Mouse (Mus musculus) heart, embryonic 15.5 days (tissue): Measurements from ENCODE around the gene Myh14. TPM values are rescaled to one million over a fixed set of nuclear protein-coding genes. Genes with fewer than 3 reads are reported as not detected.

ENCODE experiments used
- ATAC-seq: fragments of 200-750 bp; cut with Nextera tagmentation; replicated peaks from 2 replicates; pipeline ENCODE4 v1.8.0; 2017; ENCODE audit warnings: low read depth, moderate TSS enrichment; ENCODE audit not compliant: insufficient number of reproducible peaks, insufficient read depth, low FRiP score
- H3K27ac ChIP-seq: fragments of 300-500 bp; sonication (generic); 2 replicates; pipeline ENCODE4 v1.5.1; 2015; ENCODE audit warnings: mild to moderate bottlenecking, inconsistent platforms
- H3K27me3 ChIP-seq: fragments of 300-500 bp; sonication (generic); 2 replicates; pipeline ENCODE4 v1.6.1; 2015; ENCODE audit warnings: inconsistent platforms
- H3K36me3 ChIP-seq: fragments of 300-500 bp; sonication (generic); 2 replicates; pipeline ENCODE4 v1.6.1; 2015; ENCODE audit warnings: mild to moderate bottlenecking, inconsistent platforms
- H3K4me1 ChIP-seq: fragments of 300-500 bp; sonication (generic); replicated peaks from 2 replicates; pipeline ENCODE4 v1.6.1; 2015; ENCODE audit warnings: inconsistent platforms
- H3K4me2 ChIP-seq: fragments of 300-500 bp; sonication (generic); 2 replicates; pipeline ENCODE4 v1.6.1; 2015; ENCODE audit warnings: inconsistent platforms, mild to moderate bottlenecking, moderate library complexity
- H3K4me3 ChIP-seq: fragments of 300-500 bp; sonication (generic); 2 replicates; pipeline ENCODE4 v1.5.1; 2015; ENCODE audit warnings: mild to moderate bottlenecking, inconsistent platforms
- H3K9ac ChIP-seq: fragments of 300-500 bp; sonication (generic); 2 replicates; pipeline ENCODE4 v1.6.1; 2015; ENCODE audit warnings: mild to moderate bottlenecking, inconsistent platforms
- H3K9me3 ChIP-seq: fragments of 300-500 bp; sonication (generic); replicated peaks from 2 replicates; pipeline ENCODE4 v1.6.1; 2016; ENCODE audit warnings: inconsistent platforms
- WGBS: fragments of 180-500 bp; shearing (Covaris S2); methylation state at CpG from one replicate; pipeline ENCODE4 v1.1.7; 2015; ENCODE audit warnings: mixed read lengths; 5-methylcytosine and 5-hydroxymethylcytosine counted together
- polyA plus RNA-seq: library from polyadenylated mRNA; unstranded; fragments of >200 nt; fragmentation: Nextera tagmentation; extraction: Ambion mirVana; gene quantifications from 2 replicates; pipeline ENCODE4 v1.2.1, GENCODE M21; 2015

The Myh14 gene
- polyA plus RNA-seq, 1 experiment from 2014 or later: 1.7 TPM

DNA sequence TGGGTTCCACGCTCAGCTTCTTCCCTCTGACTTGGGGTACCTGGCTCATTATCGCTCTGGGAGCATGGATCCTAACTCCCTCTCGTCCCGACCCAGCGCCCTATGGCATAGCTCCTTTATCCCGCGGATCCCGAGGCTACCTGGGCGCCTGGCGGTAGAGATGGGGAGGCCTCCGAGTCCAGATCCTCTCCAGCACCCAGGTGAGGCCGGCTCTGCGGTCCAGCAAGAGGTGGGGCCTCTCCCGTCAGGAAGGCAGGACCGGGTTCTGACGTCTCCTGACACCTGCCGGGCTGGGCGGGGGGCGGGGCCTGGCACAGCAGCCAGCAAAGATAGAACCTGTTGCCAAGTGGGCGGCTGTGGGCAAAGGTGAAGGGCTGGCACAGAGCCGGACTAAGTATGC, 1.5 kb downstream of the Myh14 start:
- ATAC-seq: no peak
- Histone ChIP-seq H3K4me1 (peaks cover 10% of the 10 kb centered on the region), H3K27me3 (peaks cover 39% of the 10 kb centered on the region), H3K27ac (no peak overlapping the region), H3K36me3 (no peaks in the 10 kb centered on the region), H3K4me2 (no peak overlapping the region), H3K4me3 (no peak overlapping the region), H3K9me3 (no peaks in the 10 kb centered on the region), H3K9ac (no peak overlapping the region)
- 16% methylated on average over 21 of the region's 21 CpGs for WGBS

DNA sequence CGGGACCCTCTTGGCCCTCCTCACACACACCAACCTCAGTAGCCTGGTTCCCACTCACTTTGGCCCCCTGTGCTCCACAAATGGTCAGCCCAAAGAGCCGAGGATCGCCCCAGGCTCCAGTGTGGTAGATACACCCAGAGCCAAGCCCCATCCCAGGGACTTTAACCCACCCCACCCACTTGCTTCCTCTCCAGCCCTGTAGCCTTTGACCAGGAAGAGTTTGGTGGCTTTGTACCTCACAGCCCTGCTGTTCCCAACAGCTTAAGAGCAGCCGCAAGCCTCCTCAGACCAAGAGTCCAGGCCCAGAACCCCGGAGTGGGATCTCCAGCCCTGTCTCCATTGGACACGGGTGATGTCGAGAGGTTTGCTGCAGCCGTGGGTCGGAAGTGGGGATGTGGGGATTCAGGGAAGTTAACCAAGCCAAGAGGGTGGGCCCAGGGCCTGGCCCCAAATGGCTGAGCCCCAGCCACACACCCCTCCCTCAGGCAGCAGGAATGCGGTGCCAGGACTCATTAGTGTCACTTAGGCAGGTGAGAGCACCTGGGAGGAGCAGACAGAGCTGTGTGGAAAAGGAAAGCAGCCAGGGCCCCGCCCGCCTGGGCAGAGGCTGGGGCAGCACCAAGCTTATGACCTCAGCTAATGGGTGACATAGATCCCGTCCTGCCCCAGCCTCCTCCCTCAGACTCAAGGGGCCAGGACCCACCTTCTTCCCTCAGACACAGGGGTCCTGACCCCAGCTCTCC, 2.5 kb downstream of the Myh14 start:
- Histone ChIP-seq H3K4me2 (no peak overlapping the region), H3K4me1 (peaks cover 10% of the 10 kb centered on the region), H3K27ac (no peak overlapping the region), H3K4me3 (no peak overlapping the region), H3K9ac (no peak overlapping the region), H3K36me3 (no peaks in the 10 kb centered on the region), H3K9me3 (no peaks in the 10 kb centered on the region), H3K27me3 (peaks cover 39% of the 10 kb centered on the region)
- no peak for ATAC-seq
- WGBS: 57% methylated on average over 13 of the region's 13 CpGs

DNA sequence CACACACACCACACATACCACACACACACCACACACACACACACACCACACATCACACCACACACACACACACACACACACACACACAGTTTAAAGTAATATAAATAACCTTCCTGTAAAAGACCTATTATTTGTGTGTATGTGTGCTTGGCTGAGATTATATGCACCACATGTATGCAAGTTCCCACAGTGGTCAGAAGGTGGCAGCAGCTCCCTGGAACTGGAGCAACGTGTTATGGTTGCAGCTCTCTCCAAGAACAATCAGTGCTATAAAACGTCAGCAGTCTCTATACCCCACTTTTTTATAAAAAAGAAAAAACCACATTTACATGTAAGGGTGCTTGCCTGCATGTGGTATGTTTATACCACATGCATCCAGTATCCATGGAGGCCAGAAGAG, 4.2 kb downstream of the Myh14 start:
- Histone ChIP-seq H3K9me3 (no peaks in the 10 kb centered on the region), H3K4me3 (no peak overlapping the region), H3K27ac (no peak overlapping the region), H3K9ac (no peak overlapping the region), H3K4me2 (no peak overlapping the region), H3K27me3 (peaks cover 38% of the 10 kb centered on the region), H3K36me3 (no peaks in the 10 kb centered on the region), H3K4me1 (peaks cover 10% of the 10 kb centered on the region)
- ATAC-seq: no peak
- WGBS: 88% methylated on average over 2 of the region's 2 CpGs

DNA sequence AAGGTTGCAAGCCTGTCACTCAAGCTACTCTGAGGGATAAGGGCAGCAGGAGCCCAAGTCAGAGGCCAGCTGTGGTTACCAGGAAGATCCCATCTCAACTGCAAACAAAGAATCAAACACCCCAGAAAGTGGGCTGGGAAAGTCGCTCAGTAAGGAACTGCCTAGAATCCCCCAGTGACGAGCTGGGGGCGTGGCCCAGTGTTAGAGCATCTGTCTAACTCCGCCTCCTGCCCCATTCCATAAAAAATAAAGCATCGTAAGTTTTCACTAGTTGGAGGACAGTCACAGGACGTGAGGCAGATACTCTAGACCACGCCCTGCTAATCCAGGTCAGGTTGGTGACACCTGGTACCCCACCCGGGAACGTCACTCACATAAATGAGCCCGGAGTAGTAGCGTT, 5.9 kb downstream of the Myh14 start:
- no peaks in the 10 kb centered on the region for H3K36me3 ChIP-seq
- H3K4me3 ChIP-seq: no peak overlapping the region
- no peak overlapping the region for H3K4me2 ChIP-seq
- H3K27ac ChIP-seq: no peak overlapping the region
- H3K27me3 ChIP-seq: peaks cover 28% of the 10 kb centered on the region
- ATAC-seq: no peak
- H3K4me1 ChIP-seq: no peaks in the 10 kb centered on the region
- H3K9me3 ChIP-seq: no peaks in the 10 kb centered on the region
- H3K9ac ChIP-seq: no peak overlapping the region
- 31% methylated on average over 11 of the region's 11 CpGs for WGBS

DNA sequence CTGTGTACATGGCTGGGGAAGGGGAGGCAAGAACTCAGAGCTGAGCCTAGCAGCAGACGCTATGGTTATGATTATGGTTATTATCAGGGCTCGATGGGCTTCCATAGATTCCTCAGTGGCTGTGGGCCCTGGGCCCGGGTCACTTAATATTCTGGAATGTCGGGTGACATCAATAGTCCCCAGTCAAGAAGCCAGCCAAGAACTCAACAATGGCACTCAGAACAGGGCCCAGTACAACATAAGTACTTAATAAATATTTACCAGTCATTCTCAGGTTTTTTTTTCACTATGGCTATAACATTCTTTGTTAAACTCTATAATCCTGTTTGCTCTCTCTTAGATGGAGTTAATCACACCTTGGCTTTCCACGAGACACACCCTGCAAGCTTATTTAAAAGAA, 7.1 kb downstream of the Myh14 start:
- Histone ChIP-seq H3K27me3 (peaks cover 18% of the 10 kb centered on the region), H3K9me3 (no peaks in the 10 kb centered on the region), H3K4me2 (no peak overlapping the region), H3K4me3 (no peak overlapping the region), H3K9ac (no peak overlapping the region), H3K4me1 (no peaks in the 10 kb centered on the region), H3K36me3 (no peaks in the 10 kb centered on the region), H3K27ac (no peak overlapping the region)
- ATAC-seq: no peak
- WGBS: 77% methylated on average over 5 of the region's 5 CpGs

DNA sequence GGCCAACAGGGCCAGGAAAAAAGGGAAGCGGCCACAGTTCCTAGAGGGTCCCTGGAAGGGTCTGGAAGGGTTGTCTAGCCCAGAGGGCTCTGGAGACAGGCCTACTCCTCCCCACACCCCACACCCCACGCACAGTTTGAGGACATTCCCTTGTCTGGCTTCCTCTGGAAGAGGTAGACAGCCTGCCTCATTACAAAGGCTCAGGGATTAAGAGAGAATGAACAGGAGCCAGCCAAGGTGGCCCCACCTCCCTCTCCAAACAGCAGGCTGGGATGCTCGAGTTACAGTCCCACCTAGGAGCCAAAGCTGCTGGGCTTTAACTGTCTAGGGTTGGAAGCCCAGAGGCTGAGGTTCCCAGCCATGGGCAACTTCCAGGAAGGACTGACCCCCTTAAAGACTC, 8.1 kb downstream of the Myh14 start:
- H3K9ac ChIP-seq: no peak overlapping the region
- no peak overlapping the region for H3K4me2 ChIP-seq
- H3K36me3 ChIP-seq: no peaks in the 10 kb centered on the region
- H3K4me1 ChIP-seq: no peaks in the 10 kb centered on the region
- ATAC-seq: no peak
- peaks cover 13% of the 10 kb centered on the region; the same call in 1 of the 2 replicates for H3K27me3 ChIP-seq
- no peak overlapping the region for H3K27ac ChIP-seq
- H3K4me3 ChIP-seq: no peak overlapping the region
- 12% methylated on average over 3 of the region's 3 CpGs for WGBS
- no peaks in the 10 kb centered on the region for H3K9me3 ChIP-seq

DNA sequence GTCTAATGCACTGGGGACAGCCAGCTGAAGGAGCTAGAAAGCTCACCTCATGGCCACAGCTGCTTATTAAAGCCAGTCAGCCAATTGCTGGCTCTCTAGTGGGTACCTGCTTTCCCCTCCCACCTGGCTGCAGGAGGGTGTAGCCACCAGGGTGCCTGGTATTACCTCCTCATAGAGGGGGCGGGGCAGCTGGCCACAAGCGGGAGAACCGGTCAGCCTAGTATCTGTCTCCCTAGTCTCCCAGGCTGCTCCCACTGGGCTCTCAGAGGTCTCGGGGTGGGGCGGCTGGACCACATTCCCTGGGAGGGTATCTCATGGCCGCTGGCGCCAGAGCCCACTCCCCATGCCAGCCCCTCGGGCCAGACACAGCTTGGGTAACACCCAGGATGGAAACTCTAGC, 8.5 kb downstream of the Myh14 start:
- no peak overlapping the region for H3K27ac ChIP-seq
- H3K4me1 ChIP-seq: no peaks in the 10 kb centered on the region
- peaks cover 9% of the 10 kb centered on the region; the same call in 1 of the 2 replicates for H3K27me3 ChIP-seq
- H3K4me2 ChIP-seq: no peak overlapping the region
- H3K4me3 ChIP-seq: no peak overlapping the region
- H3K9ac ChIP-seq: no peak overlapping the region
- H3K36me3 ChIP-seq: no peaks in the 10 kb centered on the region
- no peaks in the 10 kb centered on the region for H3K9me3 ChIP-seq
- WGBS: 18% methylated on average over 8 of the region's 8 CpGs
- no peak for ATAC-seq

DNA sequence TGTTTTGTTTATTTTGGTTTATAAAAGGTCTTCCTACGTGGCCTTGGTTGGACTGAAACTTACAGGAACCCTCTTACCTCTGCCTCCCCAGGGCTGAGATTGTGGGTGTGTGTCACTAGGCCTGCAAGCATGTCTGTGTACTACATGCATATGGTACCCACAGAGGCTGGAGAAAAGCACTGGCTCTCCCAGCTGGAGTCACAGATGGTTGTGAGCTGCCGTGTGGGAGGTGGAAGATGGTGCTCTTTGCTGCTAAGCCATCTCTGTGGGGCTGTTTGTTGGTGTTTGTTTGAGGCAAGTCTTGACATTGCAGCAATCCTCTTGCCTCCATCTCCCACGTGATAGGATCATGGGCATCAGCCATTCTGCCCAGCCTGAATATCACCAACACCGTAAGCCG, 9.4 kb downstream of the Myh14 start:
- WGBS: 74% methylated on average over 5 of the region's 5 CpGs
- no peak overlapping the region for H3K27ac ChIP-seq
- no peak overlapping the region for H3K9ac ChIP-seq
- no peaks in the 10 kb centered on the region for H3K9me3 ChIP-seq
- no peak overlapping the region for H3K4me3 ChIP-seq
- H3K4me1 ChIP-seq: no peaks in the 10 kb centered on the region
- H3K27me3 ChIP-seq: 0 out of 2 replicates have a peak, but pooled peaks cover 6% of the 10 kb centered on the region
- ATAC-seq: no peak
- H3K4me2 ChIP-seq: no peak overlapping the region
- no peaks in the 10 kb centered on the region for H3K36me3 ChIP-seq

DNA sequence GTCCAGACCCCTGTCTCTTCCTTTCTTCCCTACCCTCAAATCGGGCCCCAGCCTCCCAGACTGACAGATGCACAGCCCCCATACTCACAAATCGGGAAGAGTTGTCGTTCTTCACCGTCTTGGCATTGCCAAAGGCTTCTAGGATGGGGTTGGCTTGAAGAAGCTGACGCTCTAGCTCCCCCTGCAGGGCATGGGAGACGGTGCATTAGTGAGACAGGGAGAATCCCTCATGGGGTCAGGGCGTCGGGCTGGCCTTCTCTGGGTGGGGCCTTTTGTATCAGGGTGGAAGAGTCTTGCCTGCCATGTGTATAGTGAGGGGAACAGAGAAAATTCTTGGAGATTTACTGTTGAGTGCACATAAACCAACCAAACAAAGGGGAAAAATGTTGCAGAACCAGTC, 15.1 kb downstream of the Myh14 start:
- Histone ChIP-seq H3K27me3 (0 out of 2 replicates have a peak, but pooled peaks cover 10% of the 10 kb centered on the region), H3K9me3 (no peaks in the 10 kb centered on the region), H3K9ac (no peak overlapping the region), H3K27ac (no peak overlapping the region), H3K4me3 (no peak overlapping the region), H3K4me1 (no peaks in the 10 kb centered on the region), H3K36me3 (no peaks in the 10 kb centered on the region), H3K4me2 (no peak overlapping the region)
- 11% methylated on average over 8 of the region's 8 CpGs for WGBS
- ATAC-seq: no peak

DNA sequence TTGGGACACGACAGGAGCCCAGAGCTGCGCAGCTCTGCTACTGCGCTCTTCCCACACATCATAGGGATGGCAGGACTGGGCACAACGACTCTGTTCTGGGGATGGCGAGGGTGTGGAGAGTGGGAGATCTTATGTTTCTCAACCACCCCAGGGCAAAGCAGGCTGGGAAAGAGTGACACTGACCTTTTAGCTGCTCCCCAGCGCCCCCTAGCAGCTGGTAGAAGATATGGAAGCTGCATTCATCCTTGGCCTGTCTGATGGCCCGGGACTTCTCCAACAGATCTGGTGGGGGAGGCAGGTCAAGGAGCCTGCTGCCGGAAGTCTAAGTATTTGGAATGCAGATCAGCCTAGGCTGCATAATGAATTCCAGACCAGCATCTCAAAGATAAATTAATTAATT, 16.9 kb downstream of the Myh14 start:
- no peak overlapping the region for H3K4me3 ChIP-seq
- WGBS: 50% methylated on average over 8 of the region's 8 CpGs
- 0 out of 2 replicates have a peak, but pooled peaks cover 14% of the 10 kb centered on the region for H3K27me3 ChIP-seq
- no peak overlapping the region for H3K9ac ChIP-seq
- H3K4me2 ChIP-seq: no peak overlapping the region
- H3K36me3 ChIP-seq: no peaks in the 10 kb centered on the region
- no peaks in the 10 kb centered on the region for H3K4me1 ChIP-seq
- no peak for ATAC-seq
- no peaks in the 10 kb centered on the region for H3K9me3 ChIP-seq
- H3K27ac ChIP-seq: no peak overlapping the region

DNA sequence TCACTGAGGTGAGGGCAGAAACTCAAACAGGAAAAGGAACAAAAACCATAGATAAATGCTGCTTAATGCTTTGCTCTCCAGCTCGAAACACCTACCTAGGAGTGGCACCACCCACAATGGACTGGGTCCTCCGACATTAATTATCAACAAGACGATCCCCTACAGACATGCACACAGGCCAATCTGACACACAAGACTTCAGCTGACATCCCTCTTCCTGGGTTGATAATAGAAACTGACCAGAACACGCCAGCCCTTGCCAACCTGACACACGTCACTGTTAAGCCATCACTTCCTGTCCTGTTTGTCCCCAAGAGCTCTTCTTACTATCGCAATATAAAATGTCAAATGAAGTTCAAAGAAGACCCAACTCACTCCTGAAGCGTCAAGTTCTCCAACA, 19.2 kb downstream of the Myh14 start:
- 53% methylated on average over 7 of the region's 7 CpGs for WGBS
- Histone ChIP-seq H3K4me2 (no peak overlapping the region), H3K9me3 (no peaks in the 10 kb centered on the region), H3K9ac (no peak overlapping the region), H3K27ac (no peak overlapping the region), H3K4me3 (no peak overlapping the region), H3K27me3 (peaks cover 21% of the 10 kb centered on the region; the same call in 1 of the 2 replicates), H3K4me1 (0 out of 2 replicates have a peak, but pooled peaks cover 2% of the 10 kb centered on the region), H3K36me3 (no peaks in the 10 kb centered on the region)
- ATAC-seq: no peak

DNA sequence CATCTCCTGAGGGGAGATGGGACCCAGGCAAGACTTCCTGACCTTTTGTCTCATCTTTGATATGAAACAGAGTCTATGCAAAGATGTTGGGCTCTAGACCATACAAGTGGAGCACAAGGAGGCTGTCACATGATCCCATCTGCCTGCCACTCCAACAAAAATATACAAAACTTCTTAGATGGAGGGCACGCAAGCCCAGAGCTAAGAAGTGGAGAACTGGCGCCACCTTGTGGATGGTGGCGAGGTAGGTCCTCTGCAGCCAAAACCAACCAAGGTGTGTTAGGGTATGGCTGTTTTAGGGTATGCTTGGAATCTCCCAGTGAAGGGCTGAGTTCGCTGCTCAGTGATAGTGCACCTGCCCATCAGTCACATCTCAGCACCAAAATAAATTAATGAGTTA, 20.7 kb downstream of the Myh14 start:
- Histone ChIP-seq H3K4me3 (no peak overlapping the region), H3K4me1 (0 out of 2 replicates have a peak, but pooled peaks cover 2% of the 10 kb centered on the region), H3K9me3 (no peaks in the 10 kb centered on the region), H3K4me2 (no peak overlapping the region), H3K36me3 (no peaks in the 10 kb centered on the region), H3K27me3 (peaks cover 29% of the 10 kb centered on the region), H3K9ac (no peak overlapping the region), H3K27ac (no peak overlapping the region)
- WGBS: 16% methylated on average over 4 of the region's 4 CpGs
- no peak for ATAC-seq
